Mouse (Mus musculus) E14TG2a.4 (cell line): Measurements from ENCODE around the gene Ikzf5.

Experiments used
- CTCF ChIP-seq: conservative IDR thresholded peaks from 2 replicates; pipeline ENCODE4 v1.5.1; 2014; ENCODE audit warnings: low read length
- NANOG ChIP-seq: IDR thresholded peaks from 2 replicates; pipeline ENCODE4 v1.6.1; 2014; ENCODE audit warnings: borderline replicate concordance, low read length, mixed read lengths
- POU5F1 ChIP-seq: IDR thresholded peaks from 2 replicates; pipeline ENCODE4 v1.6.1; 2014; ENCODE audit warnings: low read length, borderline replicate concordance

DNA sequence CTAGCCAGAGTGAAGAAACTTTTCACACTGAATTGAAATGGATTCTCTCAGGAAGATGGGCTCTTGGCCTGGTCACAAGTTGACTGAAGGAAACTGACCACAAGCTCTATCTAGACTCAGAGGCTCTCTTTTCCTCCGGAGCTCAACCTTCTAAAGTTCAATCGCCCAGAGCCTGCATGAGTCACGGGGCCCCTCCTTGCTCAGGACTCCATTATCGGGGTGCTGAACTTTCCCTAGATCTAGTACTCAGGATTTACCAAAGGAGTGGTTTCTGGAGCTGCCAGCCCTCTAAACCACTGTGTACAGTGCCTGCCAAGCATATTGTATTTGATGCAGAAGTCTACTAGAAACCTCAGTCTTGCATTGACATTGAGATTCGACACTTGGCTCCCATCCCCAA is 46.4 kb upstream of the Ikzf5 start:
- TF ChIP-seq CTCF (no peak), POU5F1 (no peak), NANOG (no peak)
